In the genomic region with DNA sequence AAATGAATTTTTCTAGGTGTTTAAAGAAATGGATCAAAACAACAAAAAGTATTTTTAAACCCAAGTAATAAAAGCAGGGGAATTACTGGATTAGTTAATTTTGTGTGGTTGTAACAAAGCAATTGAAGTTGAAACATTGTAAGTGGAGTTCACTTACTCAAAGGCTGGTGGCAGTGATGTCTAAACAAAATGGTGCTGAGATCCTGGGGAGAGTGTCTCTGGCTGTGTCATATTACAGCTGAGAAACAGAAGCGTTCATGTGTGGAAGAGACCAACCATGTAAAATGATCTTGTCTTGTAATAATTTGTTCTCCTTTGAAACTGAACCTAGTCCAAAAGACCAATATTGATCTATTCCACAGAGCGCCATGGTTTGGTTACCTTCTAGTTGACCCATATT, we compare ENCODE assay signal across 17 mouse cellular contexts.
"Had no signal": no experiment of that assay in that cellular context is flagged by ENCODE, and none has a peak within 500 bp of the region (broad histone marks: within the 10 kb centered on the region; RNA-seq: fewer than 3 reads in every experiment).

No protein-coding gene starts in this region.

- H3K4me3 ChIP-seq: lung, embryonic 15.5 days; megakaryocyte, embryonic 14.5 days; midbrain, embryonic 13.5 days; midbrain, embryonic 15.5 days; neural tube, embryonic 12.5 days; stomach, embryonic 15.5 days had no signal

- DNase-seq: lung, adult 2 months; lung, postnatal 14 days; lung, postnatal 36 days; right cerebral cortex, postnatal 14 days; thymus, adult 2 months; thymus, postnatal 25 days; thymus, postnatal 4 days had no signal

- H3K4me2 ChIP-seq: lung, embryonic 15.5 days; midbrain, embryonic 11.5 days; midbrain, embryonic 13.5 days; midbrain, embryonic 15.5 days; neural tube, embryonic 12.5 days; stomach, embryonic 15.5 days had no signal

- ATAC-seq: lung, postnatal 0 days; midbrain, embryonic 13.5 days; midbrain, embryonic 15.5 days had no signal

- H3K27ac ChIP-seq: lung, embryonic 15.5 days; macrophage; midbrain, embryonic 13.5 days; midbrain, embryonic 15.5 days; neural tube, embryonic 12.5 days; stomach, embryonic 15.5 days; stomach, postnatal 0 days had no signal

- H3K36me3 ChIP-seq: lung, embryonic 15.5 days; midbrain, embryonic 13.5 days; midbrain, embryonic 15.5 days; neural tube, embryonic 12.5 days; stomach, embryonic 15.5 days had no signal

- H3K4me1 ChIP-seq: lung, embryonic 15.5 days; megakaryocyte, embryonic 14.5 days; midbrain, embryonic 13.5 days; midbrain, embryonic 15.5 days; neural tube, embryonic 12.5 days; stomach, embryonic 15.5 days had no signal

- H3K9me3 ChIP-seq: lung, embryonic 15.5 days; midbrain, embryonic 13.5 days; midbrain, embryonic 15.5 days; neural tube, embryonic 12.5 days; stomach, embryonic 15.5 days had no signal

- H3K9ac ChIP-seq: lung, embryonic 15.5 days; midbrain, embryonic 13.5 days; midbrain, embryonic 15.5 days; neural tube, embryonic 12.5 days; stomach, embryonic 15.5 days had no signal

- H3K27me3 ChIP-seq: lung, embryonic 15.5 days; megakaryocyte, embryonic 14.5 days; midbrain, embryonic 13.5 days; midbrain, embryonic 15.5 days; neural tube, embryonic 12.5 days; stomach, embryonic 15.5 days had no signal
